Mouse (Mus musculus) limb, embryonic 14.5 days (tissue): ENCODE results near the gene Ipmk. TPM values are rescaled to one million over a fixed set of nuclear protein-coding genes. Genes with fewer than 3 reads are reported as not detected.

Experiments used
- ATAC-seq: fragments of 200-750 bp; cut with Nextera tagmentation; 2 replicates; pipeline ENCODE4 v1.8.0; 2017; ENCODE audit warnings: low read depth, moderate number of reproducible peaks, moderate TSS enrichment; ENCODE audit not compliant: low FRiP score
- DNase-seq: peaks from one replicate; pipeline ENCODE4 v3.0.0-alpha.2; 2015; ENCODE audit warnings: low spot score
- H3K27ac ChIP-seq: fragments of 300-500 bp; sonication (generic); replicated peaks from 2 replicates; pipeline ENCODE4 v1.5.1; 2014; ENCODE audit warnings: low read depth, mild to moderate bottlenecking, low read length, moderate library complexity, mixed read lengths
- H3K27me3 ChIP-seq: fragments of 300-500 bp; sonication (generic); 2 replicates; pipeline ENCODE4 v1.6.1; 2014; ENCODE audit warnings: low read length, mixed read lengths; ENCODE audit not compliant: control insufficient read depth, insufficient read depth
- H3K36me3 ChIP-seq: fragments of 300-500 bp; sonication (generic); 2 replicates; pipeline ENCODE4 v1.6.1; 2014; ENCODE audit warnings: mild to moderate bottlenecking, low read length, moderate library complexity, mixed read lengths; ENCODE audit not compliant: control insufficient read depth, insufficient read depth
- H3K4me1 ChIP-seq: fragments of 300-500 bp; sonication (generic); 2 replicates; pipeline ENCODE4 v1.6.1; 2014; ENCODE audit warnings: antibody characterized with exemption, low read length, mixed read lengths; ENCODE audit not compliant: control insufficient read depth, insufficient read depth
- H3K4me2 ChIP-seq: fragments of 300-500 bp; sonication (generic); replicated peaks from 2 replicates; pipeline ENCODE4 v1.6.1; 2014; ENCODE audit warnings: low read depth, mild to moderate bottlenecking, low read length, moderate library complexity; ENCODE audit not compliant: severe bottlenecking
- H3K4me3 ChIP-seq: fragments of 300-500 bp; sonication (generic); replicated peaks from 2 replicates; pipeline ENCODE4 v1.5.1; 2014; ENCODE audit warnings: low read length
- H3K9ac ChIP-seq: fragments of 300-500 bp; sonication (generic); 2 replicates; pipeline ENCODE4 v1.6.1; 2014; ENCODE audit warnings: mild to moderate bottlenecking, low read depth, low read length, moderate library complexity; ENCODE audit not compliant: severe bottlenecking
- H3K9me3 ChIP-seq: fragments of 300-500 bp; sonication (generic); 2 replicates; pipeline ENCODE4 v1.6.1; 2016; ENCODE audit warnings: low read length; ENCODE audit not compliant: control insufficient read depth
- POLR2A ChIP-seq: fragments of 200-500 bp; IDR thresholded peaks from 2 replicates; pipeline ENCODE4 v1.8.0; 2012; ENCODE audit warnings: inconsistent platforms, mild to moderate bottlenecking, moderate library complexity, borderline replicate concordance; ENCODE audit not compliant: insufficient read depth, insufficient read length; ENCODE audit errors: extremely low read depth
- WGBS: fragments of 180-500 bp; shearing (Covaris S2); extraction: QIAGEN DNeasy Blood & Tissue Kit; methylation state at CpG from one replicate; pipeline ENCODE4 v1.1.7; 2014; 5-methylcytosine and 5-hydroxymethylcytosine counted together
- polyA plus RNA-seq, 2 experiments: library from polyadenylated mRNA; depleted of rRNA in 1 of 2; stranded (reverse) in 1 of 2; unstranded in 1 of 2; fragments of >200 nt; fragmentation: Nextera tagmentation in 1 of 2; extraction: Ambion mirVana in 1 of 2; gene quantifications; 2 replicates each; pipeline versions ENCODE4 v1.2.1 to v1.2.3; 2012 to 2014

Gene Ipmk
- polyA plus RNA-seq, 2 experiments, result 8.8 to 11.9 TPM

- no peaks in the 10 kb centered on the region for H3K9me3 ChIP-seq
- no peaks in the 10 kb centered on the region for H3K27me3 ChIP-seq
- H3K4me3 ChIP-seq, result no peak overlapping the region
- no peaks in the 10 kb centered on the region for H3K4me1 ChIP-seq
- 31% methylated on average over 18 of the region's 18 CpGs for WGBS
- DNase-seq (no peak), ATAC-seq (no peak)
- peaks cover 10% of the 10 kb centered on the region for H3K36me3 ChIP-seq
- H3K9ac ChIP-seq, result no peak overlapping the region; the same call in 1 of the 2 replicates
- H3K4me2 ChIP-seq, result no peak overlapping the region
- TF ChIP-seq POLR2A, result no peak
- H3K27ac ChIP-seq, result no peak overlapping the region
Observed at GRCm38 (mm10) chr10:71361836-71362562, 14.4 kb downstream of the Ipmk start.

- 79% methylated on average over 8 of the region's 8 CpGs for WGBS
- DNase-seq (no peak), ATAC-seq (no peak)
- Histone ChIP-seq H3K9ac (no peak overlapping the region), H3K4me1 (no peaks in the 10 kb centered on the region), H3K9me3 (no peaks in the 10 kb centered on the region), H3K27ac (no peak overlapping the region), H3K4me2 (no peak overlapping the region), H3K36me3 (peaks cover 16% of the 10 kb centered on the region), H3K27me3 (no peaks in the 10 kb centered on the region), H3K4me3 (no peak overlapping the region)
- no peak for TF ChIP-seq POLR2A
Observed at GRCm38 (mm10) chr10:71363440-71363839, 15.9 kb downstream of the Ipmk start.

DNA sequence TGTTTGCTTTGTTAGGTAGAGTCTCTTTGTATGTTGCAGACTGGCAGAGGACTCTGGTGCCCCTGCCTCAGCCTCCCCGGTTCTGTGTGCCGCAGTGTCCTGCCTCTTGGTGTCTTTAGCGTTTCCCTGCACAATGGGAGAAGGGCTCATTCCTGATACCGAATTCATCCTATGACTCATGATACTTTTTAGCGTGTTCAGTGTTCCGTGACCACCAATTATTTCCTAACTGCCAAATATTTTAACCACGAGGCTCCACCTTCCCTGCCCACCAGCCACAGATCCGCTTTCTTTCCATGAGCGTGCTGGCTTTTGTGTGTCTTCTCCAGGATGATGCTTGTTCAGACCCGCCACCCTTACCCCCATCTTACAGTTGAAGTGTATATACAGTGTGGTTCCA lies 16.3 kb downstream of the Ipmk start:
- WGBS, result 90% methylated on average over 10 of the region's 10 CpGs
- H3K4me1 ChIP-seq, result no peaks in the 10 kb centered on the region
- ATAC-seq (no peak), DNase-seq (no peak)
- H3K9me3 ChIP-seq, result no peaks in the 10 kb centered on the region
- no peak overlapping the region for H3K27ac ChIP-seq
- no peaks in the 10 kb centered on the region for H3K27me3 ChIP-seq
- no peak overlapping the region for H3K4me2 ChIP-seq
- no peak for TF ChIP-seq POLR2A
- H3K4me3 ChIP-seq, result no peak overlapping the region
- H3K36me3 ChIP-seq, result peaks cover 16% of the 10 kb centered on the region
- H3K9ac ChIP-seq, result no peak overlapping the region

DNA sequence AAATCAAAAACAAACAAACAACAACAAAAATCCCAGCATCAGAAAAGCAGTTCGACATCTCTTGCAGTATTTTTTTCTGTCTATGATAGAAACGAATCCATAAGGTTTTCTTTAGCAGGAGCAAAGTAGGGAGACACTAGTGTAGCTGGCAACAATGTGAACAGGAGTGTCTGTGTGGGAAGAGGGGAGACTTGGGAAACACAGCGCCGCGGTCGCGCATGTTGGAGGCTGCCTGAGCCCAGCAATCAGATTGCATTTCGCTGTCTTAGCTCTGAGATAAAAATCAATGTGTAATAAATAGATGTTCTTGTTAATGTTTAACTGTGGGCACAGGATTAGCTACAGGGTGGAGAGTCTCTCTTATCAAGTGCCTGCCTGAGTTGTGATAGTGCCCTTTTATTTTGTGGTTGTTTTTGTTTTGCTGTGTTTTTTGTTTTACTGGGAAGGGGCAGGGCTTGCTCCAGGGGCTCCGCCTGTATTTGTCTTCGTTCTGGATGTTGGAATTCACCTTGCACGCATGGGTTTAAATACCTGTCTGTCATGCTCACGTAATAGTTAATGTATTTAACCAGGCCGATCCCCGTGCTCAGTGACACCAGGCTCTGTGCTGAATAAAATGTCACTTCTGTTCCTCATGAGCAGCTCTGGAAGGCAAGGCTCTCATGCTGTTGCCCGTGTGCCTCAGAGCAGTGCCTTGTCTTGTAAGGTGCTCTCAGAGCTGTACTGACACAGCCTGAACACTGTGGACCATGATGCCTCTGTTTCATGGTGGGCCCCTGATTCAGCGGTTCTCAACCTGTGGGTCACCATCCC lies 20.8 kb downstream of the Ipmk start:
- DNase-seq (no peak), ATAC-seq (no peak)
- no peak overlapping the region for H3K9ac ChIP-seq
- H3K4me2 ChIP-seq, result no peak overlapping the region
- no peak overlapping the region for H3K4me3 ChIP-seq
- WGBS, result 91% methylated on average over 16 of the region's 16 CpGs
- H3K9me3 ChIP-seq, result no peaks in the 10 kb centered on the region
- no peaks in the 10 kb centered on the region for H3K27me3 ChIP-seq
- H3K36me3 ChIP-seq, result peaks cover 16% of the 10 kb centered on the region
- TF ChIP-seq POLR2A, result no peak
- no peaks in the 10 kb centered on the region for H3K4me1 ChIP-seq
- no peak overlapping the region for H3K27ac ChIP-seq

DNA sequence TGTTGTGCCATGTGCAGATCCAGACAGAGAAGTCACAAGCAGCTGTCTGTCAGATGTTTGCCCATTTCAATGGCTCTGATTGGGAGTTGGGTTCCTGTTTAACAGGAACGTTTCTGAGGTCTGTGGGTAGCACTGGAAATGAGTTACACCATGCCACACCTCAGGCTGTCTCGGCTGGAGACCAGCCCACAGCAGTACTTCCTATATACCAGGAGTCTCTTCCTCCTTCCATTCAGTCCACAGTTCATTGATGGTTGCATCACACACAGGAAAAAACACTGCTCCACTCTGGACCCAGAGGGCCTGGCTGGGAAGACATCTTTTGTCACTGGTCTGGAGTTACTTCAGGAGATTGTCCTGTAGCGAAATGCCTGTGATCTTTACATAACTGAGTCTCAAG lies 21.9 kb downstream of the Ipmk start:
- Histone ChIP-seq H3K4me3 (no peak overlapping the region), H3K27ac (no peak overlapping the region), H3K9ac (no peak overlapping the region), H3K27me3 (no peaks in the 10 kb centered on the region), H3K9me3 (no peaks in the 10 kb centered on the region), H3K4me2 (no peak overlapping the region), H3K36me3 (peaks cover 23% of the 10 kb centered on the region), H3K4me1 (no peaks in the 10 kb centered on the region)
- DNase-seq (no peak), ATAC-seq (no peak)
- 78% methylated on average over 3 of the region's 3 CpGs for WGBS
- TF ChIP-seq POLR2A, result no peak
